Mouse (Mus musculus) brain, embryonic 14.5 days (tissue): Measurements from ENCODE around the gene Grip1.

Experiments used
- CTCF ChIP-seq: fragments of 200-500 bp; IDR thresholded peaks from 2 replicates; pipeline ENCODE4 v1.5.1; 2012; ENCODE audit warnings: inconsistent platforms, mild to moderate bottlenecking, moderate library complexity, borderline replicate concordance; ENCODE audit not compliant: insufficient read depth, insufficient read length; ENCODE audit errors: extremely low read depth
- POLR2A ChIP-seq: fragments of 200-500 bp; IDR thresholded peaks from 2 replicates; pipeline ENCODE4 v1.6.1; 2012; ENCODE audit warnings: mild to moderate bottlenecking, inconsistent platforms, borderline replicate concordance; ENCODE audit not compliant: poor library complexity, insufficient read depth, insufficient read length, severe bottlenecking; ENCODE audit errors: extremely low read depth

DNA sequence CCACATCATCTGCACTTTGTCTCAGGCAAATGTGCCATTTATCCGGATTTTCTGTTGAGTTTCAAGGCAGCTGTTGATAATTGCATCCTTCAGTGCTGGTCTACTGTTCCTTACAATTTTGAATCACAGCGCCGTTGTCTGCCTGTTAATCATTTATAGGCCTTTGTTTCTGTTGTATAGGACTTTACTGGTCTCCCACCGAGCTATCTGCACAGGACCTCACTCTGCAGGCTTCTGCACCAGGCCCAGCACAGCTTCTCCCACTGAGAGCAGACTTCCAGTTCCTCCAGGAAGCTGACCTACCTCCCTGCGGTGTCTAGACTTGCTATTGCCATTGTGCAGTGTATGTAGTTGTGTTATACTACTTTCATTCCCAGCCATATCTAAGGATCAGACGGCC lies 11.9 kb upstream of the Grip1 start:
- TF ChIP-seq POLR2A: no peak
- no peak for TF ChIP-seq CTCF
